Mouse (Mus musculus) megakaryocyte, embryonic 14.5 days (primary cell): Measurements from ENCODE around the gene 4933427D14Rik.

ENCODE experiments used
- FLI1 ChIP-seq: IDR thresholded peaks from 2 replicates; pipeline ENCODE4 v1.6.1; 2012; ENCODE audit warnings: low read length, inconsistent platforms, mixed read lengths
- GATA1 ChIP-seq: IDR thresholded peaks from 3 replicates; pipeline ENCODE4 v1.6.1; 2012; ENCODE audit warnings: mixed read lengths, low read length, inconsistent platforms, borderline replicate concordance

DNA sequence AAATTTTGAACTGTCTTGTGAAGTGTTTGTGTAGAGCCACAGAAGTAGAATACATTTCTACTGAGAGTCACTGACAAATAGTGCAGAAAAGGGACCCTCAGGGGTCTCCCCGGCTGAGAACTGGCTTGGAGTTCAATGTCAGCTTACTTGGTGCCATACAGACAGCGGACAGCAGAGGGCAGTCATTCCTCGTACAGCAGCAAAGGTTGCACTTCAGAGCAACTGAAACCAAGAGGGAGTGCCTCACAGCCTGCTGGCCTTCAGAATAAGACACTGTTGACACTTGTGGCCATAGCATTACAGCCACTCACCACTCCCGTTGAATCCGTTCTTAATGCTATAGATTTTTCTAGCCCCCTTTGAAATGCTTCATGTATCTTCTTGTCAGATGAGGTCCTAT, 17.6 kb upstream of the 4933427D14Rik start:
- TF ChIP-seq GATA1 (no peak), FLI1 (no peak)
